Mouse (Mus musculus): Measurements from ENCODE around the gene Haus4.

Haus4 gene

DNA sequence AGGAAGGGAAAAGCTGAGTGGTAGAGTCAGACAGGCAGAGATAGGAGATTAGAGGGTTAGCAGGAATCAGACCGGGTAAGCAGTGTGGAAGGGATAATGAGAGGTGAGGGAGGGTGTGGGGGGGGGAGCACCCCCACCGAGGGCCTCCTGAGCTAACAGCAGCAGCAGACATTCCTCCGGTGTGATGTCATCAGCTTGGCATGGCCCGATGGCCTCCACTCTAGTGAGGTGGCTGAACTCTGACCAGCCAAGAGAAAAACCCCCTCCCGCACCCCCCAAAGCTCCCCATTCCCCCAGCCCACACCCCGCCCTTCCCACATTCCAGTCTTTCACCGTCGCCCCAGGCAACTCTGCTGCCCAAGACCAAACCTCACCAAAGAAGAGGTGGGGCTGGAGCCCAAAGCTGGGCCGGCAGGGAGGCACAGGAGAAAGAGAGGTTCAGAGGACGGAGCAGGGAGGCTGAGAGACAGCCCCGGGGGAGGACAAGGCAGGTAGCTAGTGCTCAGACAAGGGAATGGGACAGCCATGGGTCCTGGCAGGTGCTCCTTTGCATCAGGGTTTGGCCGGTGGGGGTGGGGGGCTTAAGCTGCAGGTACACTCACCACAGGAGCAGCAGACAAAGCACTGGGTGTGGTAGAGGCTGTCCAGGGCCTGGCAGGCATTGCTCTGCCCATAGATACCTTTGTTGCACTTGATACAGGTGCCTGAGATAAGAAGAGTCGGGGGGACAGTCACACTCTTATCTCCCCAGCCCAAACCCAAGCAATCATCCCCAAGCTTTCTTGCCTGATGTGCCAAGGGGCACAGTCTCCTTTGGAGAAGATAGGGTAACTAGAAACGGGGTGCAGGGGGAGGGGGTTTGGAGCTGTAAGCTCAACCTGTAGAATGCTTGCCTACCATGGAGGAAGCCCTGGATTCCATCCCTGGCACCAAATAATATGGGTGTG lies 18.6 kb upstream of the Haus4 start:
- DNase-seq = peak; percentile 78 to 88

DNA sequence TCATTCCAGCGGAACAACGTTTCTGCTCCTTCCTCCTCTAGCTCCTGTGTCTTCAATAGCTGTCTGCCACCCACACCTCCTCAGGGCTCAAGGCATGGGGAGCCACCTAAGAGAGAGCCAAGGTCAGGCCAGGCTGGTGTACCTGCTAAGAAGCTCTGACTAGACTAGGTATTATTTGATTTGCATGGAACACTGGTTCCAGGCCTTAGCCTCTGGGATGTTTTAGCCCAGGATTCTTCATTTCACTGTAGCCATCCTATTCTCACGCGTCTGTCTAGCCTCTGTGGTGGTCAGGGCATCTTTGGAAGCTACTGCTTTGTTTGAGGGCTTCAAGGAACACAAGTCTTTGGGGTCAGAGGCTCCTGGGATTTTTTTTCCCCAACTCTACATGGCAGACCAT lies 17.7 kb upstream of the Haus4 start:
- no peak for DNase-seq

DNA sequence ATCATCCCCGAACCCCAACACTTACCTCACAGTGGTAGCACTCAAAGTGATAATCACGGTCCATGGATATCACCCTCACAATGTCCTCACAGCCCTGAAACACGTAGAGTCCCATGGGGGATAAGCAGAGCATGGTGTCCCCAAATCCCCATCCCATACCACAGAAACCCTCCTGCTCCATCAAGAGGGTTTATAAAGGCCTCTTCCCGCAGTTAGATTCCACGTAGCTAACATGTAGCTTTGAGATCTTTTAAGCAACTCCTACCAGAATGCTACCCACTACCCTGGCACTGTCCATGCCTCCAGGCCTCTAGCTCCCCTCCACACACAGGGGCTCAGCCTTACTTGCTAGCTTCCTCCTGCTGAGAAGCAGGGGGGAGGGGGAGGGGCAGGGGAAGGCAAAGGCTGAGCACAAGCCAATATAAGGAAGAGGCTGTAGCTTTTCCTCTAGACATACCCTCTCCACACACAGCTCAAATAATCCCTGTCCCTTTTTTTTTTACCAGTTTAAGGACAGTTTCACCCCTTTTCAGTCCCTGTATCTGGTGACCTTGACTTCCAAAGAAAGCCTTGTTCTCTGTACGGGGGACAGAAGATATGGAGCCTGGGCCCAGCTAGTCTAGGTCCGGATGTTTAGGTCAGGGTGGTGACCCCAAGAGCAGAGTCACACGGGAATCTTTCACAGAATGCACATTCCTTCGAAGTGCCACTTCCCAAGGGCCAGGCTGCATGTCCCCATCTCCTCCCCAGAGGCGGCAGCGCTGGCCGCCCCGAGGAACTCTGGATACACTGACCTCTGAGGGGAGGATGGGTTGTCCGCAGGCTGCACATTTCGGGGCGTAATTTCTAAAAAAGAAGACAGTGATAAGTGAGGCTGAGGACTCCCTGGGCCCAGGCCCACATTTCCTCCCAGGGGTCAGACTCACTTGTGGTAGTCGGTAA lies 15.3 kb upstream of the Haus4 start:
- peak in 1 of 2 experiments; percentile 29 for DNase-seq

DNA sequence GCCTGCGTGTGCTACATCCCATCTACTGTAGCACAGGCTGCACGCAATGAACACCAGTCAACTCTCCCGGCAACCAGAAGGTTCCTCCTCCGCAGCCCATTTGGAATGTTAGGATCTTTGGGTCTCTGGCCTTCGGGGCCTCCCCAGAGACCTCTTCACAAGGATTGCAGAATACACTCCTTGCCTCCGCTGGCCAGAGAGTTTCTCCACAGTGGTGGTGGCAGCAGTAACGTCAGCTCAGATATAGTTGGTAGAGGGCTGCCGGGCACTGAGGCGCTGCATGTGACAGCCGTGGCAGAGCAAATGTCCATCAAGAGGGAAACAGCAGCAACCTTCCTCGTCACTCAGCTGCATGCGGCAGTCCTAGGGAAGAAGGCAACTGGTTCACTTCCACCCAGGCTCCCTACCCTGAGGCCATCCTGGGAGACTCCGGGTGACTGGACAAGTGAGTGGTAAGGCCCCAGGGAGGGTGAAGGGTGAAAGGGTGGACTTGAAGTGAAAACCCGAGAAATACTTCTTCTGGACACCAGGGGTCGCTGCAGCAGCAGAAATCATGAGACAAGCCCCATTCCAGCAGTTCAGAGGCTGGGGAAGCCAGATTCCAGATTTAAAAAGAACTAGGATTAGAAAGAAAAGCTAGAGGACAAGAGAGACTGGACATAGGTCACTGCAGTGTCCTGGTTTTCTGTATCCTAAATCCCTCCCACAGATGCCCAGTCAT lies 14.4 kb upstream of the Haus4 start:
- DNase-seq = peak; percentile 78 to 89

DNA sequence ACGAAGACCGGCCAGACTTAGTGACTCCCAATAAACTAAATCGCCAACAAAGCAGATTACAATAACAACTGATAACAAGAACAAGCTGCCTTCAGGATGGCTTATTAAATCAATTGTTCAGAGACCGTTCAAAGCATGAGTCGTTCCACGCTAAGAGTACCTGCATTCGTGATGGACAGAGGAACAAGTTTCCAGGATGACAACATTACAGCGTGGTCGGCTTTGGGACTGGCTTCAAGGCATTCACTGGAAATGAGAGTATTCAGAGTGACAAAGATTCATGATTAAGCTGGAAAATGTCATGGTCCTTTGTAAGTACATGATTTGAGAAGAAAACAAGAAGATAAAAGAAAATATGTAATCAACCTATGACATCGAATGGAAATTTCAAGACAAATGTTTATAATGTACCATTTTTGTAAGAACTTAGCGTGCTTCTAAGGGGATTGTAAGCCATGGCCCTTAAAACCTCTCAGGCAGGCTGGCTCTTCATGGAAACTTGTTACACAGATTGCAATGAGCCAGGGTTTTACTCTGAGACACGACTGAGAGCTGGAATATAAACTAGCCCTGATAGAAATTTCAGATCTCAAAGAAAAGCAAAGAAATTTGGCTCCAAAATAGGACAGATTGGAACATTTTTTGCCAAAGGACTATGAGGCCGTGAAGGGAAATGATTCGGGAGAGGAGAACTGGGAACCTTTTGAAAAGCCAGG lies 6.3 kb upstream of the Haus4 start:
- no peak for DNase-seq

DNA sequence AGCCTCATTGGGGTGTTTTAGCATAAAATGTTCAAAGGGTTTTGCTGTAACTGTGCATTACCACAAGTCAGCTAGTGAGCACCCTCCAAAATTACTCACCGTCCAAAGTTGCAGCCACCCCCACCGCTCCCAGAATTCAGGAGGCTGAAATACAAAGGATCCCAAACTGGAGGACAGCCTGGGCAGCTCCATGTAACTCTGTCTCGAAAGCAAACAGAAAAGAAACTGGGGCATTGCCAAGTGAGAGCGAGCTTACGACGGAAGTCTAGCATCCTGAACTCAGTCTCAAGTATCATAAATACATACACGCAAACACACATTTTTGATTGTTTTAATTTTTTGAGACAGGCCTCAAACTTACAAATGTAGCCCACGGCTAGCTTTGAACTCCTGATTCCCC lies 2.9 kb upstream of the Haus4 start:
- DNase-seq = no peak

DNA sequence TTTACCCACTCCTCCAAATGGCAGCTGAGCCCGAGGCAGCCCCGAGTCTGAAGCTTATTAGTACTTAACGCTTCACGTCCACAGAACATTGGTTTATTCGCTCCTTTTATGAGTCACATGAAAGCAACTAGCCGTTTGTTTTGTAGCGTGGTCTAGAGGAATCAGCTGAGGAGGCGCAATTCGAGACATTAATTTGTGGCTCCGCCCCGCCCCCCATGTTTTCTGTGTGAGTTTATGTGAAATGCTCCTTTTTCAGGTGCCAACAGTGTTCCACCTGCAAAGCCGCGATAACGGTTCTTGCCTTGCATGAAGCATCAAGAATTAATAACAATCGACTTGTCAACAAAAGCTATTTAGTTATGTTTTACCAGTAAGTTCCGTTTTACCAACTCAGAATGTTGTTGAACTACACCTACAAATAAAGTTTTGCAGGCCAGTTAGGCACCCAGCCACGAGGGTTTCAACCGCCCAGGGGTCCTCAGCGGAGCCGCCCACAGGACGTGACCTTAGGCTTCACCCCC lies 902 bp downstream of the Haus4 start:
- peak in 1 of 2 experiments; percentile 48 for DNase-seq

DNA sequence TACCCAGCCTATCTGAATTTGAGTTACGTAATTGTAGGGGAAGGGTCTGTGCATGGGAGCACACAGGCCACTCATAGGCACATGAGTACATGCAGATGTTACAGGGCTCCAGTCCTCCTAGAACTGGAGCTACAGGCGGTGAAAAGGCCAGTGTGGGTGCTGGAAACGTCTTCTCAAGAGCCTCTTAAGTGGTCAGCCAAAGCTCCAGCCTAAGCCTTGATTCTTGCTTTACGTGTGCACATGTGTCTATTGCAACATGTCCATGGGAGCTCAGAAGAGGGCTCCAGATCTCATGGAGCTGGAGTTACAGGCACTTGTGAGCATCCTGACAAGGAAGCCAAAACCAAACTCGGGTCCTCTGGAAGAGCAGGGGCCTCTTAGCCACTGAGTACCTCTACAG lies 9.7 kb downstream of the Haus4 start:
- no peak for DNase-seq

DNA sequence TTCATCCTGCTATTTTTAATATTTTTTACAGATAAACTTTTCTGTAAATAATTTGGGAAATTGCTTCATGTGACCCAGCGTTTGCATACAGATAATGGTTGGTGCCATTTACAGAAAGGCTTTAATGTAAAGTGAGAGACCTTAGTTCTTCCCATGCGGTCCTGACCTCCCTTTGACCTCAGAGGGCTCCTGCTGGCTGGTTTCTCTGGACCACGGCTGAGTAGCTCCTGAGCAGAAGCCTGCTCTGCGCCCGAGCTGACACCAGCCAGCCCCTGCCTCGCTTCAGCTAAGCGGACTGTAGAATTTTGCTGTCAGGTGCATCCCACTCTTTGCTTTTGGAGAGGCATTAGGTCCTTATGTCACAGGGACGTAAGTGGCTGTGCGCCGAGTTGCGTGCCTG lies 13.6 kb downstream of the Haus4 start:
- DNase-seq = no peak

DNA sequence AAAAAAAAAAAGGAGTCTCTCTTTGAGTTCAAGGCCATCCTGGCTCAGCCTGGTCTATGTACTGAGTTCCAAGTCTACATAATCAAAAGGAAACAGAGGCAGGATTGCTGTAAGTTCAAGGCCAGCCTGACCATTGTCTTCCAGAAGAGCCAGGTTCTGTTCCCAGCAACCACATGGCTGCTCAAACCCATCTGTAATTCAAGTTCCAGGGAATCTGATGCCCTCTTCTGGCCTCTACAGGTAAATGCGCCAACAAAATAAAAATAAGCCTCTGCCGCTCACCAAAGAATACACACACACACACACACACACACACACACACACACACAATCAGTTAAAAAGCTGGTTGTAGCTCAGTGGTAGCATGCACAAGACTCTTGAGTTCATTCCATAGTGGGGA lies 15.8 kb downstream of the Haus4 start:
- no peak for DNase-seq

DNA sequence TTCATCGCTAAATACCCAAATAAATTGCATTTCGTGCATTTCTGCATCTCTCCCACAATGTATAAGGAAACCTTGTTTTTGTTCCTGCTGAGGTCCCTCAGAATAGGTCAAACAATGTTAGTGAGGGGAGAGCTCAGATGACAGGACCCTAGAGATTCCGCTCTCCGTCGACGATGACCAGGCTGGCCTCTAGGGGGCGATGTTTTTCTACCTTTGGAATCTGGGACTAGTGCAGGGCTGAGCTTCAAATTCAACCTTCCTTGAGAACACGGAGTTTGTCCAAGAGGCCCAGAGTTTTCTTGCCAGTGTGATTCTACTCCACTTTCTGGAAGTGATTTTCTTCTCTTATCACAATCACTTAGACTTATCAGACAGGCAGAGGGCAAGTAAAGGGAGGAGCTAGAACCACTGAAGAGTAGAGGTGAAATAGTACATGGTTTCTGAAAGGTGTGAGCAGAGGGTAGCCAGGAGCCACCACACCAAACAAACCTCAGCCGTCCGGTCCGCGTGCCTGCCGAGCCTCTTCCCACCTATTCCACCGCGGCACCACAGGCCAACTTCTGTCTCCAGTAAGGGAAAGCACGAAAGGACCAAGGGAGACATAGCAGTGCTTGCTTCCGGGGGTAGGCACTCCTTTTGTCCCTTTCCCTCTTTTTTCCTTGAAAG lies 25.8 kb downstream of the Haus4 start:
- DNase-seq = peak; percentile 84 to 92

DNA sequence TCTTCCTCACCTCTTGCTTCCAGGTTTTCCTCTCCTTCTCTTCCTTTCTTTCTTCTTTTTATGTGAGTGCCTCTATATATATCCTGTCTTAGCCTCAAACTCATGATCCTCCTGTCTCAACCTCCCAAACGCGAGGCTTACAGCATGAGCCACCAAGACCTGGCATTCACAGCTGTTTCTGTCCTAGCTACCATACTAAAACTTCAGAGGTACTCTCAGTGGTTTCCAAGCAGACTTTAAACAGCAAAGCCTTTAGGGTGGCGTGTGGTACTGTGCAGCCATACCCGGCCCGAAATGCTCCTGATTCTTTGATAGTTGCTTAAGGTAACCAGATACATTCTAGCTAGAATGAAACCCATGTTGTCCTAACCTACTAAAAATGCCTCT lies 26.4 kb downstream of the Haus4 start:
- no peak for DNase-seq

DNA sequence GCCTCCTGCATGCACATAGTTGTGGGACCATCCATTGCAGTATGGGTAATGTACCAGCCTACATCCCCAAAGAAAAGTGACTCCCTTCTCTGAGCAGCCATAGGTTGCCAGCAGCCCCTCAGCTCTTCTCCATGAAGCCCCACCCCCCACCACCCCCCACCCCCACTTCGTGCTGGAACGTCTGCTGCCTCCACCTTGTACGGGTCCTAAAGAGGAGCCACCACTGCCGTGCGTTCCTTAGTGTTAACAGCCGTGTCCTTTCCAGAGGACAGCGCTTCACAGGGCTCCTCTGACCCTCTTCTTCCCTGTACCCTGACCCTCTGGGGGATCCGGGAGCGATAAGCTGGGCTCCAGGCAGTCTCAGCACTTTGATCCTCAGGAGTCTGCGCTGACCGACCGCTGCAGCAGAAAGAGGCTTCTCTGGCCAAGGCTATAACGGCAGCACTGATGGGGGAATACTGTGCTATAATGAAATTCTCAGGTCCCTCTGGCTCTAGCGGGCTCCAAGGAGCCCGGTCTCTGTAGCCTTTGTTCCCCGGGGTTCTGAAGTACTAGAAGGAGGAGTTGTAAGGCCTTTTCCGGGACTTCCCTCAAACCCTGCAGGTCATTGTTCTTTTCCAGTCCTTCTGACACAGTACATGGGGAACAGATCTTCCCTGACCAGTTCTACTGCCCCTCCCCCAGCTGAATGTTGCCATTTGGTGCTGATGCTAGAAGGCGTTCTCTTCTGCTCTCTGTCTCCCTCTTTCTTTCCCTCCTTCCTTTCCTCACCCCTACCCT lies 27.0 kb downstream of the Haus4 start:
- peak; percentile 22 to 45 for DNase-seq

DNA sequence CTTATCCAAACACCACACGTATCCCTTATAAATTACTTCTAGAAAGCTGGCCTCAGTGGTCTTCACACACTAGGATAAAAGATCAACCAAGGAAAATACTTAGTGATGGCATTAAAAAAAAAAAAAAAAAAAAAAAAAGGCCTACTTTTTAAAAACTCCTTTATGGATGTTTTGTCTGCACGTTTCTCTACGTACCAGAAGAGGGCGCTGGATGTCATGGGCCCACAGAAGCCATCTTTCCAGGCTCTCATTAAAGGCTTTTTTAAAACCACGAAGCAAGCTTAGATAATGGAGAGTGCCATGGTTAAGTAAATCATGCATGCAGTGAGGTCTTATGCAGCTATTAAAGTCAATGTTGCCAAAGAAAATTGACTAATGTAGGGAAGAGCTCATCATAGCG lies 30.8 kb downstream of the Haus4 start:
- DNase-seq = no peak

DNA sequence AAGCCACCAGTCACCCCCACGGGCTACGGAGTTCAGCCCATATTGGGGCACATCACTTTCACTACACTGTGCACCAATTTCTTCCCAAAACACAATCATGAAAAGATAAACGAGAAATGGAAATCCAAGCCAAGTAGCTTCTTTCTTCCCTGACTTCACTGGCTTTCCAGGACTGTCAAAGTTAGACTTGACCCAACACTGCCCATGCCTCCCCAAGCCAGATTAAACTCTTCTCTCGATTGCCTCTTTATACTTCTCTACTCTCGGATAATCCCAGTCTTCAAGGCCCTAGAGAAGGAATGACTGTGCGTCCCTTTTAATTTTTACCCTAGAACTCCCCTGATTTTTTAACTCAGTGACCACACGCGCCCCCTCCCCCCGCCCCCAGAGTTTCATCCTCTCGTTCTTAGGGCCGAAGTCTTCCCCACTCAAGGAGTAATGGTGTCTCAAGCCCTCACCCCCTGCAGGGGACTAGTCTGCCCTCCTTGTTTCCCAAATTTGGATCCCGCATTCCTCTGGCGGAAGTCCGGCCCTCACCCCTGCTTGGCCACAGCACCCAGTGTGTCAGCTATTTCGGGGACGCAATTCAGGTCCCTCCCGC lies 37.6 kb downstream of the Haus4 start:
- no peak for DNase-seq

DNA sequence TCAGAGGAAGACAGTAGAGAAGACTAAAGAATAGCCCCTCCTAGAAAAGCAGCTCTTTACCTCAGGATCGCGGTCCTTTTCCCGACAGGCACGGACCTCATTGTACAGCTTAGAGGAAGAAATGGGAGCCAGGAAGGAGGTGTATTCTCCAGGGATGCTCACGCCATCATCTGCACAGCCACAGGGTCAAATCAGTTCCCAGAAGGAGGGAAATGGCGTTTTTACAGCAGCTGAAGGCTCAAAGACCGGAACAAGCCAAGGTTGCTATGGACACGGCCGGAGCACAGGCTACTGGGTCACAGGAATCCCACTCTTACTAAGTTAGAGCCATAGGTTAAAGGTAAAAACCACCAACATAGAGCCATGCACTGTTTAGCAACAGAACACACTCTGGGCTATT lies 44.6 kb downstream of the Haus4 start:
- no peak for DNase-seq

DNA sequence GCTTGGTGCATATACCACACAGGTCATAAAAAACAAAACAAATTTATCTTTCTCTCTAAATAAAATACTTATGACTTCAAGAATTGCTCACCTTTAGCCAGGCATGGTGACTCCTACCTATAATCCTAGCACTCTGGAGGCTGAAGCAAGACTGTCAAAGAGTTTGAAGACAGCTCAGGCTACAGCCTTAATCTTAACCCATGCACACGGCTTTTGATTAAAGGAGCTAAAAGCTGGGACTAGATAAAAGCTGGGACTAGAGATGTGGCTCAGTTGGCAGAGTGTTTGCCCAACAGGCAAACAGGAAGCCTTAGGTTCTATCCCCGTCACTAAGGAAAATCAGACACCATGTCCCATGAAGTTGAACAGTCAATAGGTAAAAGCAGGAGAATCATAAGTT lies 51.3 kb downstream of the Haus4 start:
- DNase-seq = no peak

DNA sequence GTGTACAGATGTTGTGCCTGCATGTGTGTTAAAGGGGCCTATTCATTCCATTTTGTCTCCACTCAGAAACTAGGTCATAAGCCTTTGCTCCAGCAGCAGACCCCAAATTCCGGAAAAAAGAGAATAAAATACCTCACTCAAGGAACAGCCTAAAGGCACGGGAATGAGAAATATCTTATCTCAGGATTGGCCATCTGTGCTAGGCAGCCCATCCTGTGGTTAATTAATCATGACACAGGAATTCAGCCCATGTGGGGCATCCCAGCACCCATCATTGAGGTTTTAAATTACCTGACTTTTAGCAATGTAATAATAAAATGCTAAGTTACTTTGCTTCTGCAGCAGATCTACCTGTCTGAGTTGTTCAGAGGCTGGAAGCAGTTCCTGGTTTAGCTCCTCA lies 53.1 kb downstream of the Haus4 start:
- DNase-seq = no peak

DNA sequence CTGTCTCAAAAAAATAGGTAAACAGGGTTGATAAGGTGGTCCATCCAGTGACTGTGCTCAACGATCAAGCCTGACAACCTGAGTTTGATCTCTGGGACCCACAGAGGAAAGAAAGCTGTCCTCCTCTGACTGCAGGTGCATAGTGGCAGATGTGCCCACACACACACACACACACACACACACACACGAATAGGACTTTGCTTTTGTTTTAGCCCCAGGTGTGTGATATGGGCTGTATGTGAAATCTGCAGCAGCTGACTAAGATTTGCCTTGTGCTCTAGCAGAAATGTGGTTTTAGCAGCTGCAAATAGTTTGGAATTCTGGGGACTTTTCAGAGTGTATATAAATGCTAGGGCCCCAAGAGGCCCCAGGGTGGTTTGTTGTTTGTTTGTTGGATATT lies 55.1 kb downstream of the Haus4 start:
- no peak for DNase-seq

DNA sequence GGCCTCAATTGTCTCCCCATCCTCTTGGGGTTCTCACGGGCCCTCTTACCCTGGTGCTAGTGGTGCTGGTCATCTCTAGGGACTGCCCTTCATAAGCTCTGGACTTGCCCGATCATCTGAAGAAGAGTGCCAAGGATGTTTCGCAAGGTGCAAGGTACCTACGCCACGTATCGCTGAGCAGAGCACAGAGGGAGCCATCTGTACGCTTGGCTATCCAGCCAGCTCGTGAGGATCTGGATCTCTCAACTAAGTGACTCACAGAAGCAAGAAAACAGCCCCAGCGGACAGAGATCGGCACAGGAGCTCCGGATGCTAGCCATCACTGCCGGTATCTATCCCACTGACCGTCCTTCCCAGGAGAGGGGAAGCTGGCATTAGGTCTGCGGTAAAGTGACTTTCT lies 57.7 kb downstream of the Haus4 start:
- DNase-seq = peak; percentile 60 to 76
